Mouse (Mus musculus) midbrain, embryonic 14.5 days (tissue): ENCODE measurements around the gene Trim2. TPM values are rescaled to one million over a fixed set of nuclear protein-coding genes. Genes with fewer than 3 reads are reported as not detected.

ENCODE experiments used
- ATAC-seq: fragments of 200-750 bp; cut with Nextera tagmentation; 2 replicates; pipeline ENCODE4 v1.8.0; 2017; ENCODE audit warnings: moderate number of reproducible peaks, moderate library complexity; ENCODE audit not compliant: low FRiP score, low TSS enrichment
- DNase-seq: peaks from one replicate; pipeline ENCODE4 v3.0.0-alpha.2; 2015
- H3K27ac ChIP-seq: fragments of 300-500 bp; sonication (generic); replicated peaks from 2 replicates; pipeline ENCODE4 v1.5.1; 2014; ENCODE audit warnings: mild to moderate bottlenecking, low read depth, low read length, moderate library complexity
- H3K27me3 ChIP-seq: fragments of 300-500 bp; sonication (generic); 2 replicates; pipeline ENCODE4 v1.6.1; 2014; ENCODE audit warnings: low read length, control low read depth, mixed read lengths; ENCODE audit not compliant: control insufficient read depth, insufficient read depth
- H3K36me3 ChIP-seq: fragments of 300-500 bp; sonication (generic); 2 replicates; pipeline ENCODE4 v1.6.1; 2014; ENCODE audit warnings: low read length, control low read depth; ENCODE audit not compliant: control insufficient read depth, insufficient read depth
- H3K4me1 ChIP-seq: fragments of 300-500 bp; sonication (generic); 2 replicates; pipeline ENCODE4 v1.6.1; 2014; ENCODE audit warnings: mild to moderate bottlenecking, antibody characterized with exemption, low read length, control low read depth; ENCODE audit not compliant: control insufficient read depth, insufficient read depth
- H3K4me2 ChIP-seq: fragments of 300-500 bp; sonication (generic); 2 replicates; pipeline ENCODE4 v1.6.1; 2014; ENCODE audit warnings: mild to moderate bottlenecking, low read length, moderate library complexity
- H3K4me3 ChIP-seq: fragments of 300-500 bp; sonication (generic); replicated peaks from 2 replicates; pipeline ENCODE4 v1.5.1; 2014; ENCODE audit warnings: low read depth, low read length
- H3K9ac ChIP-seq: fragments of 300-500 bp; sonication (generic); replicated peaks from 2 replicates; pipeline ENCODE4 v1.6.1; 2014; ENCODE audit warnings: mild to moderate bottlenecking, low read length, moderate library complexity
- H3K9me3 ChIP-seq: fragments of 300-500 bp; sonication (generic); 2 replicates; pipeline ENCODE4 v1.6.1; 2016; ENCODE audit warnings: low read length, control low read depth, mixed read lengths; ENCODE audit not compliant: control insufficient read depth
- WGBS: fragments of 180-500 bp; shearing (Covaris S2); extraction: QIAGEN DNeasy Blood & Tissue Kit; methylation state at CpG from one replicate; pipeline ENCODE4 v1.1.7; 2014; 5-methylcytosine and 5-hydroxymethylcytosine counted together
- polyA plus RNA-seq: library from polyadenylated mRNA; unstranded; fragments of >200 nt; fragmentation: Nextera tagmentation; extraction: Ambion mirVana; gene quantifications from 2 replicates; pipeline ENCODE4 v1.2.1, GENCODE M21; 2014

Gene Trim2
- polyA plus RNA-seq, 1 experiment from 2014 or later = 154 TPM

- Histone ChIP-seq H3K9me3 (no peaks in the 10 kb centered on the region), H3K4me2 (no peak overlapping the region), H3K27ac (no peak overlapping the region), H3K4me1 (peaks cover 17% of the 10 kb centered on the region), H3K27me3 (no peaks in the 10 kb centered on the region), H3K9ac (no peak overlapping the region), H3K4me3 (no peak overlapping the region), H3K36me3 (no peaks in the 10 kb centered on the region)
- DNase-seq (no peak), ATAC-seq (no peak)
- 26% methylated on average over 2 of the region's 2 CpGs for WGBS
Measured at GRCm38 (mm10) chr3:84224982-84225381, 81.7 kb downstream of the Trim2 start.

- whole genome bisulfite sequencing = under 1% methylated on average over 11 of the region's 11 CpGs
- DNase-seq = peak; percentile 90
- Histone ChIP-seq H3K9me3 (no peaks in the 10 kb centered on the region), H3K4me2 (peak overlapping the region; percentile 77), H3K4me3 (peak overlapping the region; percentile 44), H3K9ac (peak overlapping the region; percentile 64), H3K36me3 (no peaks in the 10 kb centered on the region), H3K27me3 (no peaks in the 10 kb centered on the region), H3K4me1 (peaks cover 45% of the 10 kb centered on the region), H3K27ac (peak overlapping the region; percentile 92)
- ATAC-seq = peak; percentile 79
Measured at GRCm38 (mm10) chr3:84220748-84221147, 85.9 kb downstream of the Trim2 start.

DNA sequence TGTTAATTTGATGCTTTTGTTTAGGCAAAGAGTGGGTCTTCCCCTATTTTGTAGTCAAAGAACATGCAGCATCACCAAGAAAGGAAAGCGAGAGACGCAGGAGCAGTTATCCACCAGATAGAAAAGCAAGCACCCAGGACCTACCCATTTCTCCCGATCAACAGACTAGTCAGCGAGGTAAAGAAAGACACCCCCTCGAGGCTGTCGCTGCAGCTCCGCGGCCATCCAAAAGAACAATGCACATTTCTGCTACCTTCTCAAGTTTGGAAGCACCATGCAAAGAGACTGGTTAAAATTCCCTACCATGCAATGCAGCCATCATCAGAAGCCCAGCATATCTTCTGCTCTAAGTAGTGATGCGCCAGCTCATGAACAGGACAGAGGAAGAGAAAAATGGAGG lies 86.4 kb downstream of the Trim2 start:
- Histone ChIP-seq H3K9ac (peak overlapping the region; percentile 64), H3K4me2 (peak overlapping the region; percentile 77), H3K4me3 (peak overlapping the region; percentile 44), H3K36me3 (no peaks in the 10 kb centered on the region), H3K4me1 (peaks cover 50% of the 10 kb centered on the region), H3K27ac (peak overlapping the region; percentile 92), H3K9me3 (no peaks in the 10 kb centered on the region), H3K27me3 (no peaks in the 10 kb centered on the region)
- DNase-seq = peak; percentile 62
- ATAC-seq = peak; percentile 42; the same call in 1 of the 2 replicates
- 0% methylated on average over 9 of the region's 9 CpGs for WGBS

DNA sequence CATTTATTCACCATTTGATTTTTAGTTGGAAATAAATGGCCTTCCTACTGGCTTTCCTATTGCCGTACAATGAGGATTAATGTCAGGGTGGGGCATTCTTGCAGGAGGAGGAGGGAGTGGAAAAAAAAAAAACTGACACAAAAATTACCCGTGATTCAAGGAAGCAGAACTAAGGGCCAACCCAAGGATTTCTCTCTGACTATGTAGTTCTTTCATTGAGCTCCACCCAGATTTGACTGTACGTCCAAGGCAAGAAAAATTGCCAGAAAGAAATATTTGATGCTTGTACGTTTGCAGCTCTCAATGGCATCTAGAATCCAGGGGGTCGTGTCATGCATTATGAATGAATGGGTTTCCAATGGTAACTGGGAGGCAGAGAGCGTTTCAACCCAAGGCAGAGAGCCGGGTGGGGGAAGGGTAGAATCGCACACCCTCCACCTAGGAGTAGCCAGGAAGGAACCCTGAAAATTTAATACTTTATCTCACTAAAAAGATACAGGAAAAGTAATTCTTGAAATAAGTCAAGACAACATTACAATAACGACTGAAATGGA lies 86.9 kb downstream of the Trim2 start:
- no peaks in the 10 kb centered on the region for H3K9me3 ChIP-seq
- H3K27ac ChIP-seq = peak overlapping the region; percentile 92
- peak overlapping the region; percentile 44 for H3K4me3 ChIP-seq
- H3K27me3 ChIP-seq = no peaks in the 10 kb centered on the region
- peak overlapping the region; percentile 77 for H3K4me2 ChIP-seq
- peaks cover 55% of the 10 kb centered on the region for H3K4me1 ChIP-seq
- ATAC-seq (peak; percentile 87), DNase-seq (peak; percentile 90)
- no peaks in the 10 kb centered on the region for H3K36me3 ChIP-seq
- WGBS = under 1% methylated on average over 9 of the region's 9 CpGs
- peak overlapping the region; percentile 64 for H3K9ac ChIP-seq

DNA sequence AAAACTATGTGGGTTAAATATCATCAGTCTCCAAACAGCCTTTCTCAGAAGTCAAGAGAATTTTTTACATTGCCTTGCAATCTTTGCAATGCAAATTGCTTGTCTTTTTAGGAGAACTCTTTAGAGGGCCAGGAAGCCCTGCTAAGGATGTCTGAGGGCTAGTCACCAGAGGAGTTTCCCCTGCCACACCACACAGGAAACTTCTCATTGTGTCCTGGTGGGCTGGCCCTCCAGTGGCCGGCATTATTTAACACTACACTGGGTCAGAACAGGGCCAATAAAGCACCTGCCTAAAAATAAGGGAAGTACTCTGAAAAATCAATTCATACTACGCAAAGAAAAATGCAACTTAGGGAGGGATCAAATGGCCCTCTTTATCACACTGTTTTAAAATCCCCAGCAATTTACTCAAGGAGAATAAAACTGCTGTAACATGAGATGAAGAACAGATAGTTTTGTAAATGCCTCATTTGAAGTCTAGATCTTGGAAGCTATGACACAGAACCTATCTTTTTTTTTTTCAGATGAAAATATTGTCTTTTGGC lies 87.4 kb downstream of the Trim2 start:
- Histone ChIP-seq H3K36me3 (no peaks in the 10 kb centered on the region), H3K9ac (peak overlapping the region; percentile 64), H3K4me1 (peaks cover 61% of the 10 kb centered on the region), H3K9me3 (no peaks in the 10 kb centered on the region), H3K4me2 (peak overlapping the region; percentile 77), H3K27ac (peak overlapping the region; percentile 92), H3K4me3 (peak overlapping the region; percentile 44), H3K27me3 (no peaks in the 10 kb centered on the region)
- WGBS = 4% methylated on average over 2 of the region's 2 CpGs
- peak; percentile 50 for DNase-seq
- ATAC-seq = no peak

DNA sequence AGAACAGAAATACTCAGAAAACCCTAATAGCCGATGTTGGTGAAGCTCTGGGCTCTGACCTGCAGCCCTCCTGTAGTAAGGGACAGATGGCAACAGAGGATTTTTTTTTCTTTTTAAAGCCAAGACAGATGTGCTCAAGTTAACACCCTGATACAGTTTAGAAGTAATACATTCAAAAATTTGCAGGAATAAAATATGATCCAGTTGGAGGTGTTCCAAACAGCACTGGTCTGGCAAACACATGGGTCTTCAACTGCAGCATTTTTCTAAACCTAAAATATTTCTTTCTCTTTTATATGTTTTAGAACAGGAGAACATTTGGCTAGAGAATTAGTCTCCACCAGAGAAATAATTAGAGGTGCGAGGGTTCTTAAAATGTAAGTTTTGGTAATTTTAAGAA lies 88.2 kb downstream of the Trim2 start:
- DNase-seq (no peak), ATAC-seq (no peak)
- Histone ChIP-seq H3K9ac (peak overlapping the region; percentile 64; the same call in 1 of the 2 replicates), H3K27ac (peak overlapping the region; percentile 27; the same call in 1 of the 2 replicates), H3K4me3 (peak overlapping the region; percentile 44), H3K9me3 (no peaks in the 10 kb centered on the region), H3K36me3 (no peaks in the 10 kb centered on the region), H3K4me1 (peaks cover 62% of the 10 kb centered on the region), H3K4me2 (peak overlapping the region; percentile 77), H3K27me3 (no peaks in the 10 kb centered on the region)
- 41% methylated on average over 2 of the region's 2 CpGs for WGBS

- DNase-seq = no peak
- H3K9ac ChIP-seq = peak overlapping the region; percentile 17; the same call in 1 of the 2 replicates
- WGBS = 25% methylated on average over 4 of the region's 4 CpGs
Measured at GRCm38 (mm10) chr3:84217961-84218351, 88.7 kb downstream of the Trim2 start.

DNA sequence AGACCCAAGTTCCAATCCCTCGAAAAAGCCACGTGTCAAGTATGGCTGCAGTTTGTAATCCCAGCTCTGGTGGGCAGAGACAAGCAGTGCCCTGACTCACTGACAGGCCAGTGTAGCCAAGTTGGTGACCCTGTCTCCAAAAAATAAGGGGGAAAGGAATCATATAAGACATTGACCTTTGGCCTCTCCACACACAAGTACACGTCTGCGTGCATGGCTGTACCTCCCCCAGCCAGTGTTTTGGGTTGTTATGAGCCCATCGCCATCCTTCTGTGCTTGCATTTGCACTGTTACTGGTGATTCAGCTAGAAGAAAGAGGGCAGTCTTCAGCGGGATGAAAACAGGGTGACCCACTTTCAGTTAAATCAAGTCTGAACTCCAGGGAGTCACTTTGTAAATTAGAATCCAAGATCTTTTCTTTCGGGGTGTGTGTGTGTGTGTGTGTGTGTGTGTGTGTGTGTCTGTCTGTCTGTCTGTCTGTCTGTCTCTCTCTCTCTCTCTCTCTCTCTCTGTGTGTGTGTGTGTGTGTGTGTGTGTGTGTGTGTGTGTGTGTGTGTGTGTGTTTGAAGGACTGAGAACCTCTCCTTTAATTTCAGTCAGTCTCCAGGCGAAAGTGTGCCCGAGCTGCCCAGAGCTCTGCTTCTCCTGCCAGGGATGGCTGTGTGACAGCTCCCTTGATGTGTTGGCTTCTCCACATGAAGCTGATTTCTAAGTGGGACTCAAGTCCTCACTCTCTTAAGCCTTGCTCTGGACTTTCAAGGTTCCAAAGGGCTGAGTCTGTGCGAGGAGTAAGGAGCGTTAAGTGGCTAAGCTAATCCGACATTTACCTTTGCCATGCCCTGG lies 89.3 kb downstream of the Trim2 start:
- H3K4me2 ChIP-seq = peak overlapping the region; percentile 77
- ATAC-seq = no peak
- H3K4me1 ChIP-seq = peaks cover 62% of the 10 kb centered on the region
- DNase-seq = no peak
- no peaks in the 10 kb centered on the region for H3K9me3 ChIP-seq
- H3K27ac ChIP-seq = peak overlapping the region; percentile 27; the same call in 1 of the 2 replicates
- 41% methylated on average over 12 of the region's 12 CpGs for WGBS
- H3K4me3 ChIP-seq = peak overlapping the region; percentile 44
- H3K9ac ChIP-seq = peak overlapping the region; percentile 17; the same call in 1 of the 2 replicates
- H3K27me3 ChIP-seq = no peaks in the 10 kb centered on the region
- no peaks in the 10 kb centered on the region for H3K36me3 ChIP-seq

More at GRCm38 (mm10) chr3:84217961-84218351, 88.7 kb downstream of the Trim2 start:
- H3K9me3 ChIP-seq = no peaks in the 10 kb centered on the region
- H3K27ac ChIP-seq = peak overlapping the region; percentile 27; the same call in 1 of the 2 replicates
- H3K36me3 ChIP-seq = no peaks in the 10 kb centered on the region
- peak overlapping the region; percentile 44 for H3K4me3 ChIP-seq
- H3K4me2 ChIP-seq = peak overlapping the region; percentile 77
- no peaks in the 10 kb centered on the region for H3K27me3 ChIP-seq
- no peak for ATAC-seq
- peaks cover 62% of the 10 kb centered on the region for H3K4me1 ChIP-seq
